Mouse (Mus musculus) splenic B cell, adult 2 months (primary cell): ENCODE results near the gene Wipf1.

ENCODE experiments used
- DNase-seq: peaks from one replicate; pipeline ENCODE4 v3.0.0-alpha.2; 2011; ENCODE audit warnings: low read depth, low spot score
- H3K27me3 ChIP-seq: 2 replicates; pipeline ENCODE4 v1.6.1; 2012; ENCODE audit warnings: mild to moderate bottlenecking, low read length, moderate library complexity, mixed read lengths; ENCODE audit not compliant: control insufficient read depth, poor library complexity, insufficient read depth, severe bottlenecking
- H3K36me3 ChIP-seq: 2 replicates; pipeline ENCODE4 v1.6.1; 2012; ENCODE audit warnings: mild to moderate bottlenecking, low read length, moderate library complexity, mixed read lengths; ENCODE audit not compliant: control insufficient read depth, poor library complexity, insufficient read depth, severe bottlenecking

Gene Wipf1

DNA sequence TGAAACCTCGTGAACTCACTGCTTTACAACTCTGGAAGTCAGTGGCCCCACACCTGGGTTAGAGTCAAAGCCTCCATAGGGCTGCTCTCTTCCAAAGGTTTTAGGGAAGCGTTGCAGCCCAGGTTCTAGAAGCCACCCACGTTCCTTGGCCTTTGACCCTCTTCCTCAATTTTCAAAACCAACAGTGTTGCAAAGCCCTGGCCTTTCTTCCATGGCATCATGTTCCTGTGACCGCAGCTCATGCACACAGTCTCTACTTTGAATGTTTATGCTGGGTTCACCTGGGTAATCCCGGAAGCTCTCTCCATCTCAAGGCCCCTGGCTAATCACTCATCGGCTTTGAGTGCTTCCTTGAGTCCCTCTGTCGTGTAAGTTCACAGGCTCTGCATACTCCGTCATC is 134.0 kb downstream of the Wipf1 start:
- H3K27me3 ChIP-seq = no peaks in the 10 kb centered on the region
- H3K36me3 ChIP-seq = no peaks in the 10 kb centered on the region
- DNase-seq = no peak

DNA sequence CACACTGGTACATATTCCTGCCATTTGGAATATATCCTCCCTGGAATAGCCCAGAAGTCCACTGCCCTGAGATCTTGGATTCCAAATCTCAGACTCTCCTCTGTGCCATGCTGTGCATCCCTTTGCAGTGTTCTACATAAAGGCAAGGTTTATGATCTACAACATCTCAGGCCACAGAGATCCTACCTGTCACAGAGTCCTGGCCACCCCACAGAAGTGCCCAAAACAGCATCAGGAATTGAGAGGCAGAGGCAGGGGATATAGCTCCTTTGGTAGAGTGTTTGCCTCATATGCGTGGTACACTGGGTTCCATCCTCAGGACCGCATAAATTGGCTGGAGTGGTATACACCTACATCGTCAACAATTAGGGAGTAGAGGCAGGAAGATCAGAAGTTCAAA is 135.1 kb downstream of the Wipf1 start:
- DNase-seq = no peak

DNA sequence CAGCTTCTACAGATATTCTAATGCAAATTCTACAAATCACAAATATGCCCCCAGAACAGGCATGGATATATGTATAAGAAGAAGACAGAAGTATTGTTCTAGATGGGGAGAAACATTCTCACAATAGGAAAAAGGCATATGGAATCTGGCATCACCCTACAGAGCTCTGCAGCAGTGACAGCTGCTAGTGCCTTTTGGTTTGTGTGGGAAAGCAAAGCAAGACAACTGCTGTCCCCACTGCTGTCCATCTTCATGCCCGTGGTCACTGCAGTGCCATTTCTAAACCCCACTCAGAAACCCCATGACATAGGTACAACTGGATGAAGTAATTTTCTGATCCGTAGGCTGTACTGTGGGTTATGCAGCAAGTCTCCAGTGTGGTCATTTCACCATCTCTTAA is 136.8 kb downstream of the Wipf1 start:
- no peaks in the 10 kb centered on the region for H3K27me3 ChIP-seq
- DNase-seq = no peak
- H3K36me3 ChIP-seq = no peaks in the 10 kb centered on the region

More for the DNA sequence above, 135.1 kb downstream of the Wipf1 start:
- H3K27me3 ChIP-seq = no peaks in the 10 kb centered on the region
- H3K36me3 ChIP-seq = no peaks in the 10 kb centered on the region

DNA sequence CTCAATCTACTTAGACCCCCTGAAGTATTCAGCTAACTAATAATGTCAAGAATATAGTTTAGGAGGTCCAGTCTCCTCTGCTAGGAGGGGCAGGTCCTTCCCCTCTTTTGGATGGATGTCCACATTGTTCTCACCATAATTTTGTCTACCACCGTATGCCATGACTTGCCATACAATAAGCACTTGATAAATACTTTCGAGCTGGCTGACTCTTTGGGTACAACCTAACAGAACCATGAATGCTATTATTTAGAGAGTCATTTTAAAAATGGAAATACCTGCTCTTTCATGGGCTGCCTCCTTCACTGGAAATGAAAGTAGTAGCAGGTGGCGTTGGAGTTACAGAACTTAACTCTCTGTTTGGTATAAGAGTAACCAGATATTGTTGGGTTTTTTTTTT is 139.6 kb downstream of the Wipf1 start:
- H3K36me3 ChIP-seq = no peaks in the 10 kb centered on the region
- H3K27me3 ChIP-seq = no peaks in the 10 kb centered on the region
- DNase-seq = no peak

DNA sequence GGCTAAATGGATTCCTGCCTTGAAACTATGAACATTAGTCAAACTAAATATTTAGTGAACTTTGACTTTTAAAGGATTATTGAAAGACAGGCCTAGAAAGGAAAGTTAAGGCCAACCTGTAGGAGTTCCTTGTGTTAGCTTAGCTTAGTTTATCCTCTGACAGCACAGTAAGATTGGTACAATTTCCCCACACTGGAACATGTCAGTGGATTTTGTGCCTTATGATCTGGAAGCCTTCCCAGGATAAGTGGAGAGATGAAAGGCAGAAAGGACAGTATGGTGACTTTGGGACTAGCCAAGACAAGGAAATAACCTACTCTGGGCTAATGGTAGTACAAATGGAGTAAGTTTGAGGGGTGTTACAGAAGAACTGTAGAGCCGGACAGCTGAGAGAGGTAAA is 141.7 kb downstream of the Wipf1 start:
- H3K27me3 ChIP-seq = no peaks in the 10 kb centered on the region
- no peaks in the 10 kb centered on the region for H3K36me3 ChIP-seq
- no peak for DNase-seq

DNA sequence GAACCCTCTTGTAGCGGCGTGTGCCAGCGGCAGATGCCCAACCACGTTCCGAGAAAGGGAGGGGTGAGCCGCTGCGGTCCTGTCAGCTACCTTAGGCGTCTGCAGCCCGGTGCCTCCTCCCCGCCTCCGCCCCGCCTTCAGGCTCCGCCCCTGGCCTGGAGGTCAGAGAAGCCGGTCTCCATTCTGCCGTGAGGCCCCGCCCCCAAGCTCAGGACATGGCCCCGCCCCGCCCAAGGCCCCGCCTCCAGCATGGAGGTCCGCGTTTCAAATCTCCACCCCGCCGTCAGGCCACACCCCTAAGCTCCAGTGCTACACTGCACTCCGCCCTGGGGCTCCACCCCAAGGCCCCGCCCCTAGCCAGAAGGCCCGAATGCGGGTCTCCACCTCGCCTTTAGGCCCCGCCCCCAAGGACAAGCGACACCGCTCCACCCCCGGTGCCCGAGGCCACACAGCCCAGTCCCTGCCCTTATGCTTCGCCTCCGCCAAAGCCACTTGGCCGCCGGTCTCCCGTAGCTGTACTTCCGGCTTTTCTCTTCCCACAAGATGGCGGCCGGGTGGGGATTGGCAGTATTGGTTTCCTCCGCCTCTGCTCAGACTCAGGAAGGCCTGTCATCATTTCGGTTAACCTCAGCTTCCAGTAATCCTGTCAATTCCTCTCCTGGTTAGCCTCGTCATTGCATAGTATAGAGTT is 143.0 kb downstream of the Wipf1 start, which contains the start of gene Gpr155:
Gene Gpr155 (minus strand): TSS at position 217 of the 691 bp plus-strand sequence.
- H3K27me3 ChIP-seq = no peaks in the 10 kb centered on the region
- peak; percentile 99 for DNase-seq
- H3K36me3 ChIP-seq = peaks cover 3% of the 10 kb centered on the region; the same call in 1 of the 2 replicates

DNA sequence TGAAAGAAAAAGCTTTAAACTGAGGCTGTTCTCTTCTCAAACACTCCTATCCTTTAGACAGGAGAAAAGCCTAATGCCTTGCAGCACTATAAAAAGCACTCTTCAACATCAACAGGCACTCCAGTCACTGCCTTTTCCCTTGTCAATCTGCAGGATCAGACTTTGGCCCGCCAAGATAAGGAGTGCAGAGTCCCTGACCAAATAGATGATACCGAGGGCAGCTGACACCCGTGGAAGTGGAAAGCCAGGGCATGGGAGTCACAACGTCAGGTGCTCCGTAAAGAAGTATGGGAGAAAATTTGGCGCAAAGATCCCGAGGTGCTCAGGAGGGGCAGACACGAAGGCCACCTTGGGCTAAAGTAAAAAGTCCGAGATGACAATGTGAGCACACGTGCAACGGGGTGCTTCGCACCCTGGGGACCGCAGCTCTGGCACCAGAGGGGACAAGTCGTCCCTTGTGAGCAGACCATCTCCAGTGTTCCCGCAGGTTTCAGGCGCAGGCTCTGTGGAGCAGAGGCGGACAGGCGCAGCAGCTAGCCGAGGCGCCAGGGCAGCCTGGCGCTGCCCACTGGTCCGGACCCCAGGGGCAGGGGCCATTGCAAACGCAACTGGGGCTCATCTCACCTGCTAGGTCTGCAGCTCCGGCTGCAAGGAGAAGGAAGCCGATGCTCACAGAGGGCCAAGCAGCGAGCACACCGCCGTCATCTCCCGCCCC is 143.7 kb downstream of the Wipf1 start:
- Histone ChIP-seq H3K27me3 (no peaks in the 10 kb centered on the region), H3K36me3 (peaks cover 3% of the 10 kb centered on the region; the same call in 1 of the 2 replicates)
- no peak for DNase-seq

DNA sequence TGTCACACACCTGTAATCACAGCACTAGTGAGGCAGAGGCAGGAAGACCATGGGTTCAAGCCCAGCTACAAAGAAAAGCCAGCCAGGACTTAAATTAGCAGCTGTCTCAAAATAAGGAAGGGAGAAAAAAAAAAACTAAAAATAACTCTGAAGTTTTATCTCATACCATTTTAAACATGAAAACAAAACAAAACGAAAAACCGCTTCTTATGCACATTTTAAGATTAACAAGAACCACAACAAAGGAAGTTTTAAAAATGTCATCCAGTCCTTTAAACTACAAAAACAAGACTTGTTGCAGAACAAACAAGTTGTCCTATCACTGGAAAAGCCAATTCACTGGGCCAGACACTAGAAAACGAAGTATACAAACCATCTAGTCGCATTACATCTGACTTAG is 144.4 kb downstream of the Wipf1 start:
- peak; percentile 29 for DNase-seq
- peaks cover 5% of the 10 kb centered on the region; the same call in 1 of the 2 replicates for H3K36me3 ChIP-seq
- H3K27me3 ChIP-seq = no peaks in the 10 kb centered on the region

DNA sequence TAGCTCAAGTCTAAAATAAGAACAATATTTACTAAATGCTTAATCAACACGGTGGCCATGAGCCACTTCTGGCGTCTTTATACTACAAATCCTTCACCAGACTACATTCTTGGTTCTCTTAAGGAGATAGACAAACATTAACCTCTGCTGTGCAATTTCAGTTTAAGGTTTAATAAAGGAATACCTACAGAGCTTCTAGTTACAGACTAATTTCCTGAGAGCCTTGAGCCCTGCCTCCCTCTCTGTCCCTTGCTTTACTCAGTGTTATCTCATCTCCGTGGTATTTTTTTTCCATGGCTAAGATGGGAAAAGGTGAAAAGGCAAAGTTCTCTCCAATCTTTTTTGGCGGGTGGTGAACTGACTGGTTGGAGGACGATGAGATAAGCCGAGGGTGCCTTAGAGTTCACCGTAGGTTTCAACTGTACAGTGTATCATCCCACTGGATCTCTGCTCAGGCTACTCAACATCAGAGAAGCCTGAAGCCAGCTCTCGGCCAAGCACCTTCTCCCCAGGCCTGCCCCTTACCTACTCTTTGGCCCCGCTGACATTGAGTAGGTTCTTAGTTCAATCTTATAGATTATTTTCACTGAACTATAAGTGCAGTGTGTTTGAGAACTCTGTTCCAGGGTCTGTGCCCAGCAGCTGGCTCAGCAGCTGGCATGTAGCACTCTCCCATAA is 149.1 kb downstream of the Wipf1 start:
- Histone ChIP-seq H3K36me3 (peaks cover 5% of the 10 kb centered on the region; the same call in 1 of the 2 replicates), H3K27me3 (no peaks in the 10 kb centered on the region)
- DNase-seq = no peak

DNA sequence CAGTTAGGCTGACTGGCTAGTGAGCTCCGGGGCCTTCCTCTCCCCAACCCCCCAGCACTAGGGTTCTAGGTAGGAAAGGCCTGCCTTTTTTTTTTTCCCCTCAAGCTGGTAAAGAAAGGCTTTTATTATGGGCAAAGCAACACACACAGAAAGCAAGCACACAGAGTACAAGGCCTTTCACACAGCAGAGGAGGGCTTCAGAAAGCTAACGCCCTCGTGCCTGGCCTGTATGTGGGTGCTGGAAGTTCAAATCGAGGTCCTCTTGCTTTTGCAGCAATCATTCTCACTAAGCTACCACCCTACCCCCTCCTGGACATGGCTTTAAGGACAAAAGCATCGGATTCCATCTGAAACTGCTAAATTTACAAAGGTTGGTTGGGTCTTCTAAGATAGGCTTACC is 149.9 kb downstream of the Wipf1 start:
- H3K36me3 ChIP-seq = peaks cover 5% of the 10 kb centered on the region; the same call in 1 of the 2 replicates
- no peaks in the 10 kb centered on the region for H3K27me3 ChIP-seq
- DNase-seq = no peak
